In the genomic region with DNA sequence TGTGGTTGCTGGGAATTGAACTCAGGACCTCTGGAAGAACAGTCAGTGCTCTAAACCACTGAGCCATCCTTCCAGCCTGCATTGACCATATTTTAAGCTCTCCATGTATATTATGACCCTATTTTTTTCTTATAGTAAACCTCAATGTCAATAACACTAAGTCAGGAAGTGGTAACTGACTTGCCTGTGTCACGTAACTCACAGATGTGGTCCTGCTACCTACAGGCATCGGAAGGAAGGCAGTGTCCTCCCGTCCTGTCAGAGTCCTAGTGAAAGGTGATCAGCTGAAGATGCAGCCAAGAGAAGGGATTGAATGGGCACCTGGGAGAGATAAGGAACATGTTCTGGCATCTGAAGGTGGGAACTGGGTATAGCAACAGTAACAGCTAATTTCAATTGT, we compare ENCODE assay signal across 22 mouse cellular contexts. TPM values are rescaled to one million over a fixed set of nuclear protein-coding genes. Genes with fewer than 3 reads are reported as not detected.
"Had no signal": no experiment of that assay in that cellular context is flagged by ENCODE, and none has a peak within 500 bp of the region (broad histone marks: within the 10 kb centered on the region; RNA-seq: fewer than 3 reads in every experiment).

No protein-coding gene starts in this region.

RNA-seq across cellular contexts. Expression of a gene that starts 8.7 kb away (rescaled TPM):
- polyA plus RNA-seq: heart, embryonic 10.5 days; hindbrain, embryonic 12.5 days; hindbrain, embryonic 13.5 days; hindbrain, embryonic 14.5 days; kidney, embryonic 14.5 days; kidney, embryonic 16.5 days had no signal

RNA-seq across cellular contexts. Expression of a gene that starts 20.7 kb away (rescaled TPM):
- polyA plus RNA-seq: heart, embryonic 10.5 days; hindbrain, embryonic 10.5 days; hindbrain, embryonic 11.5 days; hindbrain, embryonic 12.5 days; hindbrain, embryonic 13.5 days; hindbrain, embryonic 14.5 days; hindbrain, embryonic 15.5 days; hindbrain, embryonic 16.5 days; hindbrain, postnatal 0 days; kidney, adult 2 months; kidney, embryonic 14.5 days had no signal

RNA-seq across cellular contexts. Expression of a gene that starts 27.6 kb away (rescaled TPM):
- polyA plus RNA-seq: heart, embryonic 10.5 days; heart, embryonic 11.5 days; heart, embryonic 12.5 days; heart, embryonic 13.5 days; heart, embryonic 14.5 days; heart, embryonic 15.5 days; heart, embryonic 16.5 days; heart, postnatal 0 days; hindbrain, embryonic 10.5 days; hindbrain, embryonic 11.5 days; hindbrain, embryonic 12.5 days; hindbrain, embryonic 13.5 days; hindbrain, embryonic 14.5 days; hindbrain, embryonic 15.5 days; hindbrain, embryonic 16.5 days; hindbrain, postnatal 0 days; intestine, embryonic 14.5 days; kidney, adult 2 months; kidney, embryonic 14.5 days; kidney, postnatal 0 days had no signal

RNA-seq across cellular contexts. Expression of a gene that starts 57.2 kb away (rescaled TPM):
- polyA plus RNA-seq: heart, embryonic 10.5 days; heart, embryonic 11.5 days; heart, embryonic 12.5 days; heart, embryonic 13.5 days; heart, embryonic 14.5 days; heart, embryonic 15.5 days; hindbrain, embryonic 10.5 days; hindbrain, embryonic 11.5 days; hindbrain, embryonic 12.5 days; hindbrain, embryonic 13.5 days; hindbrain, embryonic 14.5 days; hindbrain, embryonic 15.5 days; hindbrain, embryonic 16.5 days; hindbrain, postnatal 0 days; intestine, embryonic 14.5 days; kidney, embryonic 14.5 days; kidney, embryonic 15.5 days; kidney, embryonic 16.5 days had no signal
